Comparison of ENCODE assay signal across 9 mouse cellular contexts in the genomic region with DNA sequence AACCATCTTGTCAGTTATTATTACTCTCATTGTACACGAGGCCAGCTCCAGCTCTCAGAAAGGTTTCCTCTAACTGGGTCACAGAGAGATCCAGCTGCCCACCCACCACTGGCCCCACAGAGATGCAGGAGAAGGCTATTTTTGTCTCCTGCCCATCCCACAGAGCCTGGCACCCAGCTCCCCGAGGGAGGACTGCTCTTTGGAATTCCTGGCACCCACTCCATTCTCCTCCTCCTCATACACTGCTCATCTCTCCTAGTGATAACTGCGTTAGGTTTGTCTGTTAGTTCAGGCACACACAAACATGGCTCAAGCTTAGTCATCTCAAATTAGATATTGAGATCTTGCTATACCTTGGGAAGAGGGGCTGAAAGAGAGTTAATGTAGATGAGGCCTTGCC.
DNase-seq lines count a peak whose midpoint lies in the region; ATAC-seq and TF ChIP-seq lines count a peak whose summit lies in the region.
"Had no signal": no experiment of that assay in that cellular context is flagged by ENCODE, and none has a peak within 500 bp of the region (broad histone marks: within the 10 kb centered on the region; RNA-seq: fewer than 3 reads in every experiment).

No protein-coding gene starts in this region.

- no peak overlapping the region for H3K4me2 ChIP-seq in heart, postnatal 0 days (ENCODE audit: low read depth, low read length)
- H3K4me2 ChIP-seq: embryonic facial prominence, embryonic 15.5 days had no signal

- no peak overlapping the region for H3K27ac ChIP-seq in heart, postnatal 0 days (ENCODE audit: low read depth)
- no peak overlapping the region for H3K27ac ChIP-seq in thymus, adult 2 months (ENCODE audit: control insufficient read depth, insufficient read depth, low read length)
- H3K27ac ChIP-seq: embryonic facial prominence, embryonic 15.5 days; hindbrain, embryonic 10.5 days had no signal

- no peaks in the 10 kb centered on the region for H3K27me3 ChIP-seq in heart, postnatal 0 days (ENCODE audit: control insufficient read depth, insufficient read depth, low read length)
- H3K27me3 ChIP-seq in thymus, adult 2 months (ENCODE audit: control insufficient read depth, insufficient read depth, low read length) = no peaks in the 10 kb centered on the region
- H3K27me3 ChIP-seq: embryonic facial prominence, embryonic 15.5 days had no signal

- H3K4me1 ChIP-seq in heart, postnatal 0 days (ENCODE audit: control insufficient read depth, insufficient read depth) = no peaks in the 10 kb centered on the region
- H3K4me1 ChIP-seq in thymus, adult 2 months (replicated peaks; ENCODE audit: control insufficient read depth, insufficient read depth, low read length) = no peaks in the 10 kb centered on the region
- H3K4me1 ChIP-seq: embryonic facial prominence, embryonic 15.5 days; hindbrain, embryonic 10.5 days had no signal

- WGBS in heart, postnatal 0 days = 13% methylated on average over 3 of the region's 3 CpGs
- WGBS in thymus, adult 2 months = 81% methylated on average over 3 of the region's 3 CpGs

- peak; percentile 68 for ATAC-seq in heart, postnatal 0 days (ENCODE audit: insufficient read depth, low read depth)

- TF ChIP-seq POLR2A in thymus, adult 2 months (IDR thresholded peaks at IDR 0.05; ENCODE audit: control insufficient read depth, extremely low read depth, insufficient read depth, low read length, poor library complexity) = no peak

- DNase-seq in retina, postnatal 1 day = peak; percentile 64
- no peak for DNase-seq in retina, embryonic 14.5 days (ENCODE audit: low spot score)
- peak; percentile 15 for DNase-seq in heart, postnatal 0 days (ENCODE audit: low spot score)
- peak; percentile 64 to 86 for DNase-seq in left cerebral cortex, adult 9 months (ENCODE audit: low spot score in 2 of 2)
- peak; percentile 52 for DNase-seq in testis, postnatal 10 days (ENCODE audit: low spot score)
- no peak for DNase-seq in thymus, adult 2 months
- DNase-seq in spleen, adult 12 weeks (ENCODE audit: low spot score) = no peak

- no peaks in the 10 kb centered on the region for H3K9me3 ChIP-seq in heart, postnatal 0 days (replicated peaks; ENCODE audit: control insufficient read depth, low read length)
- H3K9me3 ChIP-seq: embryonic facial prominence, embryonic 15.5 days had no signal

- no peak overlapping the region for H3K4me3 ChIP-seq in heart, postnatal 0 days (ENCODE audit: low read depth, low read length)
- H3K4me3 ChIP-seq in thymus, adult 2 months (ENCODE audit: control insufficient read depth, insufficient read depth, low read length) = no peak overlapping the region
- H3K4me3 ChIP-seq: embryonic facial prominence, embryonic 15.5 days; hindbrain, embryonic 10.5 days had no signal

- TF ChIP-seq CTCF in heart, postnatal 0 days (IDR thresholded peaks at IDR 0.05; ENCODE audit: low read depth) = no peak
- no peak for TF ChIP-seq CTCF in thymus, adult 2 months (IDR thresholded peaks at IDR 0.05; ENCODE audit: borderline replicate concordance, control insufficient read depth, extremely low read depth, insufficient read depth, low read length, poor library complexity)

- no peak for TF ChIP-seq EP300 in heart, postnatal 0 days (IDR thresholded peaks at IDR 0.05; ENCODE audit: low read depth)

- H3K9ac ChIP-seq in heart, postnatal 0 days (replicated peaks; ENCODE audit: low read depth, low read length) = no peak overlapping the region
- H3K9ac ChIP-seq: embryonic facial prominence, embryonic 15.5 days had no signal

- no peaks in the 10 kb centered on the region for H3K36me3 ChIP-seq in heart, postnatal 0 days (replicated peaks; ENCODE audit: control insufficient read depth, insufficient read depth, low read length)
- no peaks in the 10 kb centered on the region for H3K36me3 ChIP-seq in thymus, adult 2 months (ENCODE audit: control insufficient read depth, insufficient read depth, low read length)
- H3K36me3 ChIP-seq: embryonic facial prominence, embryonic 15.5 days; hindbrain, embryonic 10.5 days had no signal

Comparison
In these comparisons a context has a peak if more than half of its experiments do, and no peak if none do; other contexts are left out.
1. DNase-seq: peak in retina, postnatal 1 day (single experiment), heart, postnatal 0 days (single experiment), left cerebral cortex, adult 9 months (2 of 2) and testis, postnatal 10 days (single experiment); none in retina, embryonic 14.5 days (single experiment), thymus, adult 2 months (single experiment) and spleen, adult 12 weeks (single experiment).